Mouse (Mus musculus) bone marrow, adult 2 months (tissue): ENCODE measurements around the gene Ski.

ENCODE experiments used
- CTCF ChIP-seq: fragments of 200-500 bp; IDR thresholded peaks from 2 replicates; pipeline ENCODE4 v1.5.1; 2011; ENCODE audit warnings: low read length, control low read depth; ENCODE audit not compliant: control insufficient read depth, insufficient read depth
- POLR2A ChIP-seq: fragments of 200-500 bp; IDR thresholded peaks from 2 replicates; pipeline ENCODE4 v1.6.1; 2011; ENCODE audit warnings: low read depth, mild to moderate bottlenecking, control low read depth, low read length, borderline replicate concordance; ENCODE audit not compliant: control insufficient read depth

- TF ChIP-seq POLR2A = no peak
- no peak for TF ChIP-seq CTCF
Observed at GRCm38 (mm10) chr4:155143411-155143810, 79.0 kb downstream of the Ski start.
